Mouse (Mus musculus) limb, embryonic 12.5 days (tissue): ENCODE data around the gene Prl8a9. TPM values are rescaled to one million over a fixed set of nuclear protein-coding genes. Genes with fewer than 3 reads are reported as not detected.

Source experiments
- ATAC-seq: fragments of 200-750 bp; cut with Nextera tagmentation; 2 replicates; pipeline ENCODE4 v1.8.0; 2017; ENCODE audit warnings: low read depth, moderate TSS enrichment; ENCODE audit not compliant: insufficient number of reproducible peaks, insufficient read depth, low FRiP score, low TSS enrichment
- H3K27ac ChIP-seq: fragments of 300-500 bp; sonication (generic); 2 replicates; pipeline ENCODE4 v1.5.1; 2016; ENCODE audit warnings: mild to moderate bottlenecking, moderate library complexity
- H3K27me3 ChIP-seq: fragments of 300-500 bp; sonication (generic); 2 replicates; pipeline ENCODE4 v1.6.1; 2016; ENCODE audit warnings: mild to moderate bottlenecking, moderate library complexity
- H3K36me3 ChIP-seq: fragments of 300-500 bp; sonication (generic); 2 replicates; pipeline ENCODE4 v1.6.1; 2016; ENCODE audit warnings: mild to moderate bottlenecking, moderate library complexity
- H3K4me1 ChIP-seq: fragments of 300-500 bp; sonication (generic); replicated peaks from 2 replicates; pipeline ENCODE4 v1.6.1; 2016
- H3K4me2 ChIP-seq: fragments of 300-500 bp; sonication (generic); 2 replicates; pipeline ENCODE4 v1.6.1; 2016; ENCODE audit warnings: mild to moderate bottlenecking, moderate library complexity
- H3K4me3 ChIP-seq: fragments of 300-500 bp; sonication (generic); replicated peaks from 2 replicates; pipeline ENCODE4 v1.5.1; 2016; ENCODE audit warnings: mild to moderate bottlenecking
- H3K9ac ChIP-seq: fragments of 300-500 bp; sonication (generic); replicated peaks from 2 replicates; pipeline ENCODE4 v1.6.1; 2016; ENCODE audit warnings: mild to moderate bottlenecking, moderate library complexity
- H3K9me3 ChIP-seq: fragments of 300-500 bp; sonication (generic); 2 replicates; pipeline ENCODE4 v1.6.1; 2016; ENCODE audit warnings: mild to moderate bottlenecking, moderate library complexity
- WGBS: fragments of 180-500 bp; shearing (Covaris S2); methylation state at CpG from one replicate; pipeline ENCODE4 v1.1.7; 2016; 5-methylcytosine and 5-hydroxymethylcytosine counted together
- polyA plus RNA-seq: library from polyadenylated mRNA; unstranded; fragments of >200 nt; fragmentation: Nextera tagmentation; extraction: Ambion mirVana; gene quantifications from 2 replicates; pipeline ENCODE4 v1.2.1, GENCODE M21; 2016

Prl8a9 gene
- not detected in 2 replicates for polyA plus RNA-seq

- 82% methylated on average over 2 of the region's 2 CpGs for WGBS
- ATAC-seq = no peak
- no peak within 1 kb of the TSS for H3K9ac ChIP-seq
Observed at GRCm38 (mm10) chr13:27564506-27564905, at the start of gene Prl8a9. TSS of gene Prl8a9 (minus strand) at chr13:27564606.

GRCm38 (mm10) chr13:27610482-27610881 lies 46.1 kb upstream of the Prl8a9 start, which contains the start of gene Prl7b1:
TSS of gene Prl7b1 (minus strand) at chr13:27610582.
- no peaks in the 10 kb centered on the region for H3K36me3 ChIP-seq
- H3K4me3 ChIP-seq = no peak within 1 kb of the TSS
- WGBS = 68% methylated on average over 4 of the region's 4 CpGs
- no peak within 1 kb of the TSS for H3K4me2 ChIP-seq
- no peak for ATAC-seq
- no peaks in the 10 kb centered on the region for H3K9me3 ChIP-seq
- no peak within 1 kb of the TSS for H3K9ac ChIP-seq
- no peaks in the 10 kb centered on the region for H3K27me3 ChIP-seq
- H3K27ac ChIP-seq = no peak within 1 kb of the TSS
- H3K4me1 ChIP-seq = no peaks in the 10 kb centered on the region

More at GRCm38 (mm10) chr13:27564506-27564905, at the start of gene Prl8a9:
- H3K36me3 ChIP-seq = no peaks in the 10 kb centered on the region
- H3K4me1 ChIP-seq = no peaks in the 10 kb centered on the region
- H3K27me3 ChIP-seq = no peaks in the 10 kb centered on the region
- H3K4me2 ChIP-seq = no peak within 1 kb of the TSS
- no peak within 1 kb of the TSS for H3K27ac ChIP-seq
- H3K9me3 ChIP-seq = no peaks in the 10 kb centered on the region
- H3K4me3 ChIP-seq = no peak within 1 kb of the TSS

GRCm38 (mm10) chr13:27582071-27582470 lies 17.7 kb upstream of the Prl8a9 start, which contains the start of gene Prl8a1:
TSS of gene Prl8a1 (minus strand) at chr13:27582171.
- no peak for ATAC-seq
- Histone ChIP-seq H3K36me3 (no peaks in the 10 kb centered on the region), H3K9ac (no peak within 1 kb of the TSS), H3K4me1 (no peaks in the 10 kb centered on the region), H3K4me2 (no peak within 1 kb of the TSS), H3K27ac (no peak within 1 kb of the TSS), H3K9me3 (no peaks in the 10 kb centered on the region), H3K4me3 (no peak within 1 kb of the TSS), H3K27me3 (no peaks in the 10 kb centered on the region)
- WGBS = 82% methylated on average over 2 of the region's 2 CpGs

DNA sequence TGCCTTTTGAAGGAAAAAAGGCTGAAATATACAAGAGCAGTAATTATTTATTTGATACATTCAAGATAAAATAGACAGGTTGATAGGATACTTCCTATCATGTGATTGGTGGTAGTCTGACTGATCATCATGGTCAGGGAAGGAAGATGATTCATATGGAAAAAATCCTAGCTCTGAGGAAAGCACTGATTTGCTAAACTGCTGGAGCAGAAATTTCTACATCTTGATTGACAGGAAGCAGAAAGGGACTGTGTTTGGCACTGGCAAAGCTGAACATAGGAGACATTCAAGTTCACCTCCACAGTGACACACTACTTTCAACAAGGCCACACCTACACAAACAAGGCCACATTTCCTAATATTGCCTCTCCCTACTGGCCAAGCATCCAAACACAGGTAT lies 11.1 kb downstream of the Prl8a9 start:
- H3K27me3 ChIP-seq = no peaks in the 10 kb centered on the region
- H3K4me2 ChIP-seq = no peak overlapping the region
- H3K4me1 ChIP-seq = no peaks in the 10 kb centered on the region
- ATAC-seq = no peak
- H3K9me3 ChIP-seq = no peaks in the 10 kb centered on the region
- H3K36me3 ChIP-seq = no peaks in the 10 kb centered on the region
- no peak overlapping the region for H3K27ac ChIP-seq
- no peak overlapping the region for H3K4me3 ChIP-seq
- no peak overlapping the region for H3K9ac ChIP-seq

DNA sequence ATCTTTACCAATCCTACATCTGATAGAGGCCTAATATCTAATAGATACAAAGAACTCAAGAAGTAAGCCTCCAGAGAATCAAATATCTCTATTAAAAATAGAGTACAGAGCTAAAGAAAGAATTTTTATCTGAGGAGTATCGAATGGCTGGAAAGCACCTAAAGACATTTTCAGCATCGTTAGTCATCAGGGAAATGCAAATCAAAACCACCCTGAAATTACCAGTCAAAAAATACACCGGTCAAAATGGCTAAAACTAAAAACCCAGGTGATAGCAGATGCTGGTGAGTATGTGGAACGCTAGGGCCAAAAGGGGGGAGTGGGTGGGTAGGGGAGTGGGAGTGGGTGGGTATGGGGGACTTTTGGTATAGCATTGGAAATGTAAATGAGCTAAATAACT lies 41.2 kb downstream of the Prl8a9 start:
- Histone ChIP-seq H3K9ac (no peak overlapping the region), H3K4me3 (no peak overlapping the region), H3K27ac (no peak overlapping the region), H3K27me3 (no peaks in the 10 kb centered on the region), H3K36me3 (no peaks in the 10 kb centered on the region), H3K4me2 (no peak overlapping the region), H3K4me1 (no peaks in the 10 kb centered on the region), H3K9me3 (no peaks in the 10 kb centered on the region)
- 73% methylated on average over 4 of the region's 4 CpGs for WGBS
- ATAC-seq = no peak

GRCm38 (mm10) chr13:27513117-27513516 lies 51.3 kb downstream of the Prl8a9 start, which contains the start of gene Prl8a8:
TSS of gene Prl8a8 (minus strand) at chr13:27513217.
- H3K36me3 ChIP-seq = no peaks in the 10 kb centered on the region
- WGBS = 88% methylated on average over 4 of the region's 4 CpGs
- no peak within 1 kb of the TSS for H3K9ac ChIP-seq
- no peak within 1 kb of the TSS for H3K27ac ChIP-seq
- H3K27me3 ChIP-seq = no peaks in the 10 kb centered on the region
- no peak within 1 kb of the TSS for H3K4me3 ChIP-seq
- H3K9me3 ChIP-seq = no peaks in the 10 kb centered on the region
- no peak for ATAC-seq
- no peaks in the 10 kb centered on the region for H3K4me1 ChIP-seq
- H3K4me2 ChIP-seq = no peak within 1 kb of the TSS

Other genes starting within 250 kb of the Prl8a9 start
- gene Prl8a2, start 218.9 kb downstream of the Prl8a9 start, polyA plus RNA-seq = not detected in 2 replicates
- not detected in 2 replicates for gene Prl2b1, start 173.8 kb downstream of the Prl8a9 start, polyA plus RNA-seq
- not detected in 2 replicates for gene Prl8a6, start 125.9 kb downstream of the Prl8a9 start, polyA plus RNA-seq
- not detected in 2 replicates for gene Prl8a8, start 51.4 kb downstream of the Prl8a9 start, polyA plus RNA-seq
- gene Prl8a1, start 17.6 kb upstream of the Prl8a9 start, polyA plus RNA-seq = not detected in 2 replicates
- gene Prl7b1, start 46.0 kb upstream of the Prl8a9 start, polyA plus RNA-seq = not detected in 2 replicates
- not detected in 2 replicates for gene Prl7a1, start 77.9 kb upstream of the Prl8a9 start, polyA plus RNA-seq
- not detected in 2 replicates for gene Prl7a2, start 103.4 kb upstream of the Prl8a9 start, polyA plus RNA-seq
- not detected in 2 replicates for gene Prl7d1, start 152.1 kb upstream of the Prl8a9 start, polyA plus RNA-seq
- not detected in 2 replicates for gene Prl7c1, start 216.2 kb upstream of the Prl8a9 start, polyA plus RNA-seq
- gene Prl2a1, start 237.0 kb upstream of the Prl8a9 start, polyA plus RNA-seq = not detected in 2 replicates